Mouse (Mus musculus): ENCODE results near the gene Smpd3. TPM values are rescaled to one million over a fixed set of nuclear protein-coding genes. Genes with fewer than 3 reads are reported as not detected.
A peak's percentile ranks its signal among the peaks of the same experiment; 100 is the strongest.
"Not testable (repeated sequence)": the region's sequence is repeated elsewhere in the genome, so short reads cannot be mapped to it uniquely, and the experiment has no call there.

Gene Smpd3
- polyA plus RNA-seq, 1 experiment from 2014 or later = 0.77 TPM

- no peak overlapping the region for H3K4me3 ChIP-seq (ENCODE audit: low read depth, low read length)
- H3K36me3 ChIP-seq (ENCODE audit: control insufficient read depth, insufficient read depth) = no peaks in the 10 kb centered on the region
- ATAC-seq (ENCODE audit: low read depth) = no peak
- H3K9me3 ChIP-seq (replicated peaks; ENCODE audit: control insufficient read depth, low read length) = no peaks in the 10 kb centered on the region
- H3K4me2 ChIP-seq (ENCODE audit: low read depth, low read length) = no peak overlapping the region
- 61% methylated on average over 6 of the region's 6 CpGs for WGBS (ENCODE audit: insufficient replicate concordance)
- H3K4me1 ChIP-seq (ENCODE audit: control insufficient read depth, low read depth, low read length) = no peaks in the 10 kb centered on the region
- H3K27ac ChIP-seq (ENCODE audit: low read length) = no peak overlapping the region
- H3K27me3 ChIP-seq (ENCODE audit: control insufficient read depth, insufficient read depth, low read depth, low read length) = no peaks in the 10 kb centered on the region
- no peak overlapping the region for H3K9ac ChIP-seq (ENCODE audit: low read depth, low read length)
Measured at GRCm38 (mm10) chr8:106315402-106316187, 22.2 kb downstream of the Smpd3 start.

DNA sequence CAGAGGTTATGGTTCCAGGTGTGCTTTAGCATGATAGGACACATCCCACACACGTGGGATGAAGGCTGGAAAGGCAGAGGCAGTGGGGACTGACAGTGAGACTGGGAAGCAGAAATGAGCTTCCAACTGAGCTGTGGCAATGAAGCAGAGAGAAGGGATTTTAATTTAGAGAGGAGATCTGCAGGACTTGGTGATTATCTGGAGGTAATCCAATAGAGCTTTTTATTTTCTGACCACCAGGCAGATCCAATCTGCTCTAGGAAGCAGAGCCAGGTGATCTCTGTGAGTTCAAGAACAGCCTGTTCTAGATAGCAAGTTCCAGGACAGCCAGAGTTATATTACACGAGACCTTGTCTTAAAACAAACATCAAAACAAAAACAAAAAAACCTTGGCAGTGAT is 24.0 kb downstream of the Smpd3 start:
- Histone ChIP-seq H3K9ac (ENCODE audit: low read depth, low read length) (no peak overlapping the region), H3K27me3 (ENCODE audit: control insufficient read depth, insufficient read depth, low read depth, low read length) (no peaks in the 10 kb centered on the region), H3K36me3 (ENCODE audit: control insufficient read depth, insufficient read depth) (no peaks in the 10 kb centered on the region), H3K9me3 (replicated peaks; ENCODE audit: control insufficient read depth, low read length) (no peaks in the 10 kb centered on the region), H3K4me3 (ENCODE audit: low read depth, low read length) (no peak overlapping the region), H3K27ac (ENCODE audit: low read length) (no peak overlapping the region), H3K4me1 (ENCODE audit: control insufficient read depth, low read depth, low read length) (no peaks in the 10 kb centered on the region), H3K4me2 (ENCODE audit: low read depth, low read length) (no peak overlapping the region)
- 41% methylated on average over 2 of the region's 2 CpGs for WGBS (ENCODE audit: insufficient replicate concordance)
- ATAC-seq (ENCODE audit: low read depth) = no peak

GRCm38 (mm10) chr8:106313120-106313737 is 24.6 kb downstream of the Smpd3 start:
- H3K4me3 ChIP-seq (ENCODE audit: low read depth, low read length) = no peak overlapping the region
- no peaks in the 10 kb centered on the region for H3K4me1 ChIP-seq (ENCODE audit: control insufficient read depth, low read depth, low read length)
- H3K27me3 ChIP-seq (ENCODE audit: control insufficient read depth, insufficient read depth, low read depth, low read length) = no peaks in the 10 kb centered on the region
- 54% methylated on average over 6 of the region's 6 CpGs for WGBS (ENCODE audit: insufficient replicate concordance)
- no peak overlapping the region for H3K4me2 ChIP-seq (ENCODE audit: low read depth, low read length)
- no peaks in the 10 kb centered on the region for H3K36me3 ChIP-seq (ENCODE audit: control insufficient read depth, insufficient read depth)
- no peak for ATAC-seq (ENCODE audit: low read depth)
- no peak overlapping the region for H3K27ac ChIP-seq (ENCODE audit: low read length)
- no peak overlapping the region for H3K9ac ChIP-seq (ENCODE audit: low read depth, low read length)
- no peaks in the 10 kb centered on the region for H3K9me3 ChIP-seq (replicated peaks; ENCODE audit: control insufficient read depth, low read length)

DNA sequence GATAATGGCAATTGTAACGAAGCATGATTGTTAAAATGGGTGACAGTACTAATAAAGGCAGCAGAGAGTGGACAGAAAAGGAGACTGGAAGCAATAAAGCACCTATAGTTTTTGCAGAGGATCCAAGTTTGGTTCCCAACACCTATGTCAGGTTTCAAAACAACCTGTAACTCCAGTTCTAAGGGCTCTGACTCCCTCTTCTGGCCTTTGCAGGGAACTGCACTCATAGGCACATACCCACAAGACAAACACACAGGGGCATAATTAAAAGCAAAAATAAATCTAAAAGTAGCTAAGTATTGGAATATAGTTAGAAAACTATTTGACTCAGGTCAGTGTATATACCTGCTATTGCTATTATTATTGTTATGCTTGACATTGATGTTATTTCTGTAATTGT is 25.8 kb downstream of the Smpd3 start:
- ATAC-seq (ENCODE audit: low read depth) = no peak
- Histone ChIP-seq H3K4me1 (ENCODE audit: control insufficient read depth, low read depth, low read length) (peaks cover 4% of the 10 kb centered on the region; the same call in 1 of the 2 replicates), H3K27ac (ENCODE audit: low read length) (no peak overlapping the region), H3K4me2 (ENCODE audit: low read depth, low read length) (no peak overlapping the region), H3K36me3 (ENCODE audit: control insufficient read depth, insufficient read depth) (no peaks in the 10 kb centered on the region), H3K4me3 (ENCODE audit: low read depth, low read length) (no peak overlapping the region), H3K9me3 (replicated peaks; ENCODE audit: control insufficient read depth, low read length) (no peaks in the 10 kb centered on the region), H3K27me3 (ENCODE audit: control insufficient read depth, insufficient read depth, low read depth, low read length) (no peaks in the 10 kb centered on the region), H3K9ac (ENCODE audit: low read depth, low read length) (no peak overlapping the region)
- 60% methylated on average over 1 of the region's 1 CpGs for WGBS (ENCODE audit: insufficient replicate concordance)

- Histone ChIP-seq H3K27ac (ENCODE audit: low read length) (no peak overlapping the region), H3K4me1 (ENCODE audit: control insufficient read depth, low read depth, low read length) (peaks cover 4% of the 10 kb centered on the region; the same call in 1 of the 2 replicates), H3K27me3 (ENCODE audit: control insufficient read depth, insufficient read depth, low read depth, low read length) (no peaks in the 10 kb centered on the region), H3K36me3 (ENCODE audit: control insufficient read depth, insufficient read depth) (no peaks in the 10 kb centered on the region), H3K4me2 (ENCODE audit: low read depth, low read length) (no peak overlapping the region), H3K9me3 (replicated peaks; ENCODE audit: control insufficient read depth, low read length) (no peaks in the 10 kb centered on the region), H3K9ac (ENCODE audit: low read depth, low read length) (no peak overlapping the region), H3K4me3 (ENCODE audit: low read depth, low read length) (no peak overlapping the region)
- WGBS (ENCODE audit: insufficient replicate concordance) = 62% methylated on average over 5 of the region's 5 CpGs
- ATAC-seq (ENCODE audit: low read depth) = no peak
Measured at GRCm38 (mm10) chr8:106310026-106310652, 27.6 kb downstream of the Smpd3 start.

DNA sequence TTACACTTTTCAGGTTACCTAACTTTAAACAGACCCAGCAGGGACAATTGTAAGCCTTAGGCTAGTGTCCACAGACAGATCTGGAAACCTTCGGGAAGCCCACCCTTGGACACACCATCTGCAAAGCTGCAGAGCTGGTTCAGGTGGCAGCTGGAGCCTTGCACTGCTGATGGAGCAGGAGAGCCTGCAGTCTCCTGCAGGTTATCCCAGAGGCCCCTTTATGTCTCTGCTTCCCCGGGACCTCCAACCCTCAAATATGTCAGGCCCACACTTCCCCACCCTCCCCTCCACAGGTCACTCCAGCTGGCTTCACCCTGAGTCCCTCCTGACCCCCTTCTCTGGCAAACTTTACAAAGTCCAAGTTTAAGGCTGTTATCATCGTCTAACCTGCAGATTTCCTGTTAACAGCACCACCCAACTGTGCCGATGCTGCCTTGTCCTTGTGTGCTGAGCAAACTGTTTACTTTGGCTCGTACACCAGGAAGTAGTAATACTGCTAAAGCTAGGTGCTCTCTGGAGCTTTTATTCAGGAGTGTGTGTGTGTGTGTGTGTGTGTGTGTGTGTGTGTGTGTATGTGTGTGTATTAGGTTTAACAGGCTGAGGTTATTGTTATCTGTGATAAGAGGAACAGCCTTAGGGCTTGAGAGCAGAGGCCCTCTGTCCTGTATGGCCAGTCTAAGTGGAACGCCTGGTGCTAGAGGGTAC is 29.6 kb downstream of the Smpd3 start:
- H3K4me1 ChIP-seq (ENCODE audit: control insufficient read depth, low read depth, low read length); H3K4me3 ChIP-seq (ENCODE audit: low read depth, low read length); H3K9ac ChIP-seq (ENCODE audit: low read depth, low read length); H3K27me3 ChIP-seq (ENCODE audit: control insufficient read depth, insufficient read depth, low read depth, low read length); H3K9me3 ChIP-seq (replicated peaks; ENCODE audit: control insufficient read depth, low read length); H3K36me3 ChIP-seq (ENCODE audit: control insufficient read depth, insufficient read depth); H3K4me2 ChIP-seq (ENCODE audit: low read depth, low read length); H3K27ac ChIP-seq (ENCODE audit: low read length): not testable (repeated sequence)
- peak; percentile 84 for ATAC-seq (ENCODE audit: low read depth)
- WGBS (ENCODE audit: insufficient replicate concordance) = 28% methylated on average over 6 of the region's 6 CpGs

DNA sequence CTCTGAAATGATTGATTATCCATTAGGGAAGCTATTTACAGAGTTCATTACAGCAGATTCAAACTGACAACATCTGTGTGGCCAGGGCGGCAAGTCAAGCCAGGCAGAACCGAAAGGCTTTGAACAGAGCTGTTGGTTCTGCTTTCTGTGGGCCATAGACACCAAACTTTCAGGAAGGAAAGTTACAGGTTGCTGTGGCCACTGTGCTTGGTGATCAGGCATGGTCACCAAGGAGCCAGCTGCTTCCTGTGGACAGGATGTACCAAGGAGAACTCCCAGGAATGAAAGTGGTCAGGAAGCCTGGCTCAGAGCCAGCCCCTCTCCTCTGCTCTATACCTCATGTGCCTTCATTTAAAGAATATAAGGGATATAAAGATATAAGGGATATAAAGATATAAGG is 30.2 kb downstream of the Smpd3 start:
- ATAC-seq (ENCODE audit: low read depth) = no peak
- no peak overlapping the region for H3K4me3 ChIP-seq (ENCODE audit: low read depth, low read length)
- H3K4me2 ChIP-seq (ENCODE audit: low read depth, low read length) = no peak overlapping the region
- H3K9me3 ChIP-seq (replicated peaks; ENCODE audit: control insufficient read depth, low read length) = no peaks in the 10 kb centered on the region
- H3K27me3 ChIP-seq (ENCODE audit: control insufficient read depth, insufficient read depth, low read depth, low read length) = no peaks in the 10 kb centered on the region
- peaks cover 4% of the 10 kb centered on the region; the same call in 1 of the 2 replicates for H3K4me1 ChIP-seq (ENCODE audit: control insufficient read depth, low read depth, low read length)
- H3K27ac ChIP-seq (ENCODE audit: low read length) = no peak overlapping the region
- H3K9ac ChIP-seq (ENCODE audit: low read depth, low read length) = no peak overlapping the region
- 20% methylated on average over 2 of the region's 2 CpGs for WGBS (ENCODE audit: insufficient replicate concordance)
- no peaks in the 10 kb centered on the region for H3K36me3 ChIP-seq (ENCODE audit: control insufficient read depth, insufficient read depth)

GRCm38 (mm10) chr8:106306711-106307248 is 31.0 kb downstream of the Smpd3 start:
- H3K36me3 ChIP-seq (ENCODE audit: control insufficient read depth, insufficient read depth); H3K4me1 ChIP-seq (ENCODE audit: control insufficient read depth, low read depth, low read length); H3K27me3 ChIP-seq (ENCODE audit: control insufficient read depth, insufficient read depth, low read depth, low read length); H3K4me3 ChIP-seq (ENCODE audit: low read depth, low read length); H3K4me2 ChIP-seq (ENCODE audit: low read depth, low read length); H3K27ac ChIP-seq (ENCODE audit: low read length); ATAC-seq (ENCODE audit: low read depth); H3K9me3 ChIP-seq (replicated peaks; ENCODE audit: control insufficient read depth, low read length); H3K9ac ChIP-seq (ENCODE audit: low read depth, low read length): not testable (repeated sequence)
- 30% methylated on average over 2 of the region's 2 CpGs for WGBS (ENCODE audit: insufficient replicate concordance)
